Mouse (Mus musculus) thymus, postnatal 14 days (tissue): ENCODE data around the gene Capn9.

Experiments used
- DNase-seq: peaks from one replicate; pipeline ENCODE4 v3.0.0; 2021

Capn9 gene

DNA sequence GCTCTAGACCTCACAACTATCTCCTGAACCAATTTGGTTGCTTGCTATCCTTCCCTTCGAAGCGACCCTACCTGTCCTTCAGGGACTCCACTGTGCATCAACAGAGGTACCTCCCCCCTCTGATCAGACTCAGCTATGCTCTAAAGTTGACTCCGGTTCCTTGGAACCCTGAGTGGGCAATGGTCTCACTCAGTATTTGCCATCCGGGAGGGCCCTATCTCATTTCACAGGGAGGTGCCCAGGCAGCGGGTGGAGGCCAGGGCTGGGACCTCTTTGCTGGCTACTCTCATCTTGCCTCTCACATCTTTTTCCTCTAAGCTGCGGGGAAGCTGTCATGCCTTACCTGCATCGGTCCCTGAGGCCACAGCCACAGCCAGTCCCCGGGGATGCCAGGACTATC, at the start of gene Capn9:
Capn9 (plus strand) TSS at position 301 of the 400 bp plus-strand sequence.
- no peak for DNase-seq

DNA sequence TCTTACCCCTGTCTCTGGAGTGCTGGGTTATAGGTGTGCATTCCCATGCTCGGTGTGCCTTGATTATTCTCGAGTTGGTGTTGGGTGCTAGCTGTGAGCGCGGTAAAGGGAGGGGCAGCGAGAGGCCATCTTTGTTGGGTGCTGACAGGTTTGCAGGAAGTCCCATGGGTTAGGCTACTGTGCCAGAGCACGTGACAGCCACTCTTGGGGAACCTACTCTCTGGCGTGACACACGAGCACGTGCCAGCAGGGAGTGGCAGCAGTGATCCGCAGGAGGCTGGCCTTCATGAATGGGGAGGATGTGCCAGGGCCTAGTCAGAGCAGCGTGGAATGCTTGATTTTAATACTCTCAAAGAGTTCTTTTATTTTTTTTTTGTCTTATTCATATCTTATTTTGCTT, 49.6 kb upstream of the Capn9 start:
- no peak for DNase-seq

GRCm38 (mm10) chr8:124530076-124530475, 45.8 kb upstream of the Capn9 start:
- DNase-seq: no peak

GRCm38 (mm10) chr8:124530556-124530955, 45.4 kb upstream of the Capn9 start:
- DNase-seq: no peak

DNA sequence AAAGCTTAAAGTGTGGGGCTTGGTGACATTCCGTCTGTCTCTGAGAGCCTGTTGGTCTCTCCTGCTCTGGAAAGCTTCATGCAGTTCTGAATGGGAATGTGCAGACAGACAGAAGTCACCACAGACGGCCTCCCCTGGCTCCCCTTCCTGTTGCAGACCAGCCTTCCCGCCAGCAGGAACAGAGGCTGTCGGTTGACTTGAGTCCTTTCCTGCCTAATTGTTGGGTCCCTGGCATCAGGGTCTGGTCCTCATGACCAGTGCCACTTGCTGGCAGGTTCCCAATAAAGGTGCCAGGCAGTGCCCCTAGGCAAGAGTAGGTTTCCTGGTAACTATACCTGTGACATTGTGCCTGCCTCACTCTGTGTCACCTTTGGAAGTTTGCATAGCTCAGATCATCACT, 44.9 kb upstream of the Capn9 start:
- no peak for DNase-seq

DNA sequence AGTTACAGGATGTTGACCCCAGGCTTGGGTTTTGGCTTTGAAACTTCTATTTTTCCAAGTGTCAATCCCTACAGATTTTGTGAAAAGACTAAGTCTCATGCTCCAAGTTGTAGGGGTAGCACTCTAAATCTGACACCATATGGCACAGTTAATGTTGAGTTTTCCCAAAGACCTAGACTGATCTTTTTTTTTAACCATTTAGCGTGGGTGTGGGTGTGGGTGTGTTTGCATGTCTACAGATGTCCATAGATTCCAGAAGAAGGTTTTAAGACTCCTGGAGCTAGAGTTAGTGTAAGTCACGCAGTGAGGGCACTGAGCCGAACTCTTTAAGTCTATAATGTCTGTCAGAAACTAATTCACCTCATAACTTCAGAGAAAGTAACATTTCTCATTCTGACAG, 43.3 kb upstream of the Capn9 start:
- no peak for DNase-seq

DNA sequence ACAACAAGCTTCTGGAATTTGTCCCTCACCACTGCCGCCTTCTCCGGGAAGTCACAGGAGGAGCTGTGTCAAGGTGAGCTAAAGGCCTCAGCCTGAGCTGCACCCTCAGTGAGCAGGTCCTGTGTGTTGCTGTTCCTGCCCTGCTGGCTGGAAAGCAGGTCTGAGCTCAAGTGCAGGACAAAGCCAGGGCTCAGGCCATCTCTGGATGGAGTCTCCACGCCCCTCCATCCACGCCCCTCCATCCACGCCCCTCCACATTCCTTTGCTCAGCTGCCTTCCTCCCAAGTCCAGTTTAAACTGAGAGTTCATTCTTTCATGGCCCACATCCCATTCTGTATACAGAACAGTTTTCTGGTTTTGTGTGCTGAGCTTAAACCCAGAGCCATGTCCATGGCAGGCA, 40.5 kb upstream of the Capn9 start:
- no peak for DNase-seq

GRCm38 (mm10) chr8:124540906-124541305, 35.0 kb upstream of the Capn9 start:
- DNase-seq: no peak

DNA sequence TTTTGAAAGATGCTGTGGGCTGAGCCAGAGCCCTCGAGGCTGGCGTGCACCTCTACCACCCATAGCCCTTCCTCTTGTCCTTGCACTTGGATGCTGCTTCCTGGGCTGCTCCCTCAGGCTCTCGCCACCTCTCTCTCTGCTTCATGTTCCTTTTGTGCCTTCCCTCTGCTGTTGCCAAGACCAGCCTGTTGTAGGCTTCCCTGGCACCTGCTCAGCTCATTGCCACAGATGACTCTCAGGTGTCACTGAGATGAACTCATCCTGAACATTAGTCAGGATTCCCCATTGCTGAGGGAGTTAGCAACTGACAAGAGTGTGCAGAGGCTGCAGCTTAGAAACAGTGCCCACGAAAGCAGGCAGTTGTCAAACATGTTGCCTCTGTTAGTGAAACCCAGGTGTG, 33.9 kb upstream of the Capn9 start:
- no peak for DNase-seq

DNA sequence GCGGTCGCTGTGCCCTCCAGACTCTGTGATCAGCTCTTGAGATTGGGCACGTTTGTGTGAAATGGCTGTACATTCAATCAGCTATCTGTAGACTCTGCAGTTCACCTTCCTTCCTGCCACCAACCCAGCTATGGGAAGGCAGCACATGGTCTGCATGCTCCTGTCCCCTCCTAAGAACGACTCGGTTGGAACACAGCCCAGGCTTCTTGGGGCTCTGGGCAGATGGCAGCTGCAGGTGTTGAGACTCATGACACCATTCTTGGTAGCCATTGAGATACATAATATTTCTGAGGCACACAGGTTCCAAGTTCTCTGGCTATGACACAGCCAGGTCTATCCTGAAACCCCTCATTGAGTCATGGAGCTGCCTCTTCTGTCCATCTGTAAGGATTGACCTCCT, 32.6 kb upstream of the Capn9 start:
- no peak for DNase-seq

GRCm38 (mm10) chr8:124546371-124546770, 29.5 kb upstream of the Capn9 start:
- no peak for DNase-seq

DNA sequence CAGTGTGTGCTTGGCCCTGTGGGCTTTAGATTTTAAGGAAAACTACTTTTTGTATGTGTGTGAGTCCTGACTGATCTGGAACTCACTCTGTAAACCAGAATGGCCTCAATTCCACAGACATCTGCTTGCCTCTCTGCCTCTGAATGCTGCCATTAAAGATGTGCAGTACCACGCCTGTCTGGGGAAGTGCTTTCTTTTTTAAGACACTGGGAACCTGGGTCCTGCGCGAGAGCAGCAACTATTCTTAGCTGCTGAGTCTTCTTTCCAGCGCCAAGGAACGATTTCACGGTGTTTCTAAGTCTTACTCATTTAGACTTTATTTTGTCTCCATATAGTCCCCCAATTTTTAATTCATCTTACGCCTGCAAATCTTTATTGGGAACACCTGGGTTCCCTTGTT, 29.1 kb upstream of the Capn9 start:
- DNase-seq: no peak

DNA sequence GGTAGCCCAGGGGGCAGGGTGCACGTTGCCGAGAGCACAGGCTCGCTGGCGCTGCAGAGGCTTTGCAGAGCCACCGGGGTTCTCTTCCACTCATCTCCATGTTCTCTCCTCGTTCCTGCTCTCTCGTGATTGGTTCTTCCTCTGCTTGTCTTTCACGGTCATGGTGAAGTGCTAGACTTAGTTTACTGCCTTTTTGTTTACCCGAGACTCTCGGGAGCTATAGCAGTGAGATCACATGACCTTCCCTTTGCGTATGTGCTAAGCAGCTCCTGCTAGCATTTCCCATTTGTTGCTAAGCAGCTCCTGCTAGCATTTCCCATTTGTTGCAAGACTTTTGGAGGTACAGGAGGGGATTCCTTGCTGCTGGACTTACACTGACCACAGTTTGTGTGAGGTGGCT, 28.6 kb upstream of the Capn9 start:
- no peak for DNase-seq

GRCm38 (mm10) chr8:124548187-124548586, 27.7 kb upstream of the Capn9 start:
- DNase-seq: no peak

DNA sequence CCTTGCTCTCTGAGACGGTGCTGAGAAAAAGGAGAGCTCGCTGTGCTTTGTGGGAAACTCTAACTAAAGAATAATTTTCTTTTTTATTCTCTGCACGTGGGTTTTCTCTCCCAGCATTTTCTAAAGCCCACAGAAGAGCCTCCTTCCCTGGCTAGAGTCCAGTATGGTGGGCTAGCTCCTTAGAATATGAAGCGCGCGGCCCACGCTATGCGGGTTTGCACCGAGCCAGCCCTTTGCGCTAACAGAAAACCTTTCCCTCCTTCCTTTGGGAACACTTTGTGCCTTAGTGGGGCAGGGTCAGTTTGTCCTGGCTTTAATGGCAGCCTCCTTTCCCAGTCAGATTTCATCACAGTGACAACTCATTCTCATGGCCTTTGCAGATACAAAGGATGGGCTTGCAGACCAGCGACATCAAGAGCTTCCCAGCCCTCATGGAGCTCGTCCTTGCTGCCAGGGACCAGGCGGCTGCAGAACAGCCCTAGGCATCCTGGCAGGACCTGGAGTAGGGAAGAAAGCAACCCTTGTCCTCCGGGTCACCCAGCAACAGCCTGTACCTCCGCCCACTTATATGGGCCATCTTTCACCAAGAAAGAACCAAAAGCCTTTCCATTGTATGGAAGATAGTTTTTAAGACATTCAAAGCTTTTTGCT, 24.8 kb upstream of the Capn9 start:
- no peak for DNase-seq

DNA sequence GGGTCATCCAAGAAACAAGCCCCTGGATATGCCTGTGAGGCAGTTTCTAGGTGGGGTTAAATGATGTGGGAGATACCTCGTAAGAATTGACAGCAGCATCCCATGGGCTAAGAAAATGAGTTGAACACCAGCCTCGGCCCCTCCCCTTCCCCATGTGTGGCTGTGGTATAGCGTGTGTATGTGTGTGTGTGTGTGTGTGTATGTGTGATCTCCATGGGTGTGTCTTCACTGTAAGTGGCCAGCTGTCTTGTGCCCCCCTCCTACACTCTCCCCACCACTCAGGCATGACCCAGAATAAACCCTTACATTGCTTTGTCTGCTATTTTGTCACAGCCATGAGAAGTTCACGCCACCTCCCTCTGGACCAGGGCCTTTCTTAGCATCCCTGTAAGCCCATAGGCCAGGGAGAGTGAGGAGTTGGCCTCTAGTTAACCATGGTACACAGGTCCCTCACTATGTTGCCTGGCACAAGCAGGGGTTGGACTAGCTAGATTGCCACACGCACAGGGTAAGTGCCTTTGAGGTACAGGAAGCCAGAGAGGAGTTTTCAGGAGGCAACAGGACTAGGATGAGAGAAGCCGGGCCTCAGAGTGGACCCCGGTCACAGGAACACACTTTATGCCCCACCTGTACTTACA, 20.7 kb upstream of the Capn9 start:
- DNase-seq: no peak

- DNase-seq: no peak
Observed at GRCm38 (mm10) chr8:124556164-124556563, 19.7 kb upstream of the Capn9 start.

DNA sequence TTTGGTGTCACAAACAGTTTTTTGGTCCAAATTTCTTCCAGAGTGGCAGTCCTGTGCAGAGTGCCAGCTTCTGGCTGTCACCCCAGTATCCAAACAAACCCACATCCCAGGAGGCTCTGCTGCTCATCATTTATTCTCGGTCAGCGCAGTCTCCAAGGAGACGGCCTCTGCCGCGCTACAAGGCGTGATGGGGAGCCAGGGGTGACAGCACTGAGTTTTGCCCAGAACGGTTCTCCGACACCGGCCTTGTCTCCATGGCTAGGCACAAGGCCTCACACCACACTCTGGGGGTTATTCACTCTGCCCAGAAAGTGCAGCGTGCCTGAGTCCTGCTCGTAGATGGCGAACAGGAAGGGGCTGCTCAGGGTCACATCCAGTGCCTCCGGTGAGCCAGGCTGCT, 19.3 kb upstream of the Capn9 start:
- DNase-seq: no peak

- no peak for DNase-seq
Observed at GRCm38 (mm10) chr8:124557476-124557875, 18.4 kb upstream of the Capn9 start.

- no peak for DNase-seq
Observed at GRCm38 (mm10) chr8:124567126-124567525, 8.8 kb upstream of the Capn9 start.

DNA sequence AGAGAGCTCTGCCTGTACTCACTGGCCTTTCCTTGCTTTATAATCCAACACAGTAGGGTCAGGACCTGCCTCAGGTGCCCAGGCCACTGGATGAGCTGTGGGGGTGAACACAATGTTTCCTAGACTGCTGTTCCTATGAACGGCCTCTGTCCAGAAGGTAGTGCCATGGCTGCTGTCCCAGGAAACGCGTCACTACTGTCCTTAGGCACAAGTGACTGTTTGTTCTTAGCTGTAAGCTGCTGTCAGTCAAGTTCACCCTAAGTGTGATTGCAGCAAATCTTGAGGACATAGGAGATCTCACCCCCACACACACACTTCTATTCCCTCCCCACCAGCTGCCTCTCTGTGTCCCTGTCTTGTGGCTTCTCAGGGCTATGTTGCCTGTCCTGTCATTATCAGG, 8.3 kb upstream of the Capn9 start:
- no peak for DNase-seq

DNA sequence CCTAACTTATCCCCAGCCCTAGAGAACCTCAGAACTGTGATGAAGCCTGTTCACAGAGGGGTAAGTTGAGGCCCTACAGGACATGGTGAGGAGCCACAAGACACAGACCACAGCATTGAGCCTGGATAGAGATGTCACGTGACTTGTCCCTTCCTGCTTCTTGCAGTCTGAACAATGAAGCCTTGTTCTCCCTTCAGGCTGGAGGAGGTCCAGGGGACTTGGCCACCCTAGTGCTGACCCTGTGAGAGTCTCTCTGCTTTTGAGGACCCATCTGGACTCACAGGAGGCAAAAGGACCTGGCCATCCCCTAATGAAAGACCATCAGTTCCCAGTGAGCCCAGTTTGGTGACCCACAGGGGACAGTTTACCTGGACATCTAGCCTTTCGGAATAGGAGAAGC, 6.8 kb upstream of the Capn9 start:
- DNase-seq: no peak

GRCm38 (mm10) chr8:124569593-124569992, 6.3 kb upstream of the Capn9 start, which contains the start of gene Agt:
Gene Agt (minus strand): TSS chr8:124569706.
- no peak for DNase-seq

GRCm38 (mm10) chr8:124571732-124572429, 4.0 kb upstream of the Capn9 start:
- DNase-seq: no peak

DNA sequence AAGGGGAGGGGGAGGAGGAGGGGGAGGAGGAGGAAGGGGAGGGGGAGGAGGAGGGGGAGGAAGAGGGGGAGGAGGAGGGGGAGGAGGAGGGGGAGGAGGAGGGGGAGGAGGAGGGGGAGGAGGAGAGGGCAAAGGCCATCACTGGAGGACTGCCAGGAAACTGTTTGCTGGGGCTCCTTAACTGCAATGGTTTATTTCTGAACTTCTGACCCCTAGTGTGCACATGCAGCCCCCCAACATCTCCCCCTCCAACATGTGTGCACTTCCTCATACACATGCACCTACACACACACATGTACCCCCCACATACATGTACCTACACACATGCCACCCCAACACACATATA, 3.5 kb upstream of the Capn9 start:
- DNase-seq: no peak
